Mouse (Mus musculus) MEL (cell line): Measurements from ENCODE around the gene Rcan2. TPM values are rescaled to one million over a fixed set of nuclear protein-coding genes. Genes with fewer than 3 reads are reported as not detected.

Source experiments
- DNase-seq: peaks from one replicate; pipeline ENCODE4 v3.0.0; 2011; ENCODE audit warnings: low read depth, low spot score
- H3K27ac ChIP-seq: 2 replicates; pipeline ENCODE4 v1.5.1; 2012; ENCODE audit warnings: low read depth, mild to moderate bottlenecking, control low read depth, low read length, moderate library complexity; ENCODE audit not compliant: control insufficient read depth
- H3K27me3 ChIP-seq, 2 experiments: fragments of 150-350 bp in 1 of 2; sonication (generic) in 1 of 2; 2 replicates each; pipeline ENCODE4 v1.6.1; 2012; ENCODE audit warnings: low read length in 2 of 2, mild to moderate bottlenecking in 2 of 2, improper control_type of control experiment in 1 of 2, moderate library complexity in 1 of 2; ENCODE audit not compliant: insufficient read depth in 2 of 2, control insufficient read depth in 1 of 2
- H3K36me3 ChIP-seq, 2 experiments: 2 replicates each; pipeline ENCODE4 v1.6.1; 2012 to 2014; ENCODE audit warnings: low read length in 2 of 2, improper control_type of control experiment in 1 of 2, inconsistent platforms in 1 of 2, mild to moderate bottlenecking in 1 of 2; ENCODE audit not compliant: insufficient read depth in 2 of 2, control insufficient read depth in 1 of 2
- H3K4me1 ChIP-seq, 2 experiments: fragments of 150-350 bp in 1 of 2; sonication (generic) in 1 of 2; 2 replicates each; pipeline ENCODE4 v1.6.1; 2012; ENCODE audit warnings: low read length in 2 of 2, improper control_type of control experiment in 1 of 2, mild to moderate bottlenecking in 1 of 2; ENCODE audit not compliant: insufficient read depth in 2 of 2, control insufficient read depth in 1 of 2
- H3K4me3 ChIP-seq, 2 experiments: fragments of 150-350 bp in 1 of 2; sonication (generic) in 1 of 2; 2 replicates each; pipeline ENCODE4 v1.5.1; 2012; ENCODE audit warnings: low read depth in 2 of 2, low read length in 2 of 2, mild to moderate bottlenecking in 2 of 2, moderate library complexity in 2 of 2, control low read depth in 1 of 2, improper control_type of control experiment in 1 of 2; ENCODE audit not compliant: control insufficient read depth in 1 of 2, insufficient read depth in 1 of 2
- H3K79me2 ChIP-seq: 2 replicates; pipeline ENCODE4 v1.6.1; 2012; ENCODE audit warnings: mild to moderate bottlenecking, low read length, moderate library complexity; ENCODE audit not compliant: control insufficient read depth, poor library complexity, insufficient read depth
- H3K9ac ChIP-seq: 2 replicates; pipeline ENCODE4 v1.6.1; 2012; ENCODE audit warnings: low read depth, mild to moderate bottlenecking, control low read depth, low read length, moderate library complexity; ENCODE audit not compliant: control insufficient read depth, poor library complexity, severe bottlenecking
- H3K9me3 ChIP-seq: fragments of 150-350 bp; sonication (generic); replicated peaks from 2 replicates; pipeline ENCODE4 v1.6.1; 2012; ENCODE audit warnings: mild to moderate bottlenecking, low read length, improper control_type of control experiment, moderate library complexity; ENCODE audit not compliant: insufficient read depth
- BHLHE40 ChIP-seq: IDR thresholded peaks from 2 replicates; pipeline ENCODE4 v1.6.1; 2012; ENCODE audit warnings: low read depth, mild to moderate bottlenecking, inconsistent platforms, low read length, improper control_type of control experiment, borderline replicate concordance
- CTCF ChIP-seq, 3 experiments: IDR thresholded peaks in 2 of 3; conservative IDR thresholded peaks in 1 of 3; 2 replicates each; pipeline ENCODE4 v1.5.1; 2011 to 2012; ENCODE audit warnings: low read length in 3 of 3, low read depth in 2 of 3, mild to moderate bottlenecking in 2 of 3, improper control_type of control experiment in 1 of 3, inconsistent platforms in 1 of 3, mixed read lengths in 1 of 3, moderate library complexity in 1 of 3; ENCODE audit not compliant: control insufficient read depth in 1 of 3, insufficient read depth in 1 of 3, poor library complexity in 1 of 3, severe bottlenecking in 1 of 3
- EP300 ChIP-seq, 2 experiments: IDR thresholded peaks; 2 replicates each; pipeline ENCODE4 v1.6.1; 2011; ENCODE audit warnings: improper control_type of control experiment in 2 of 2, low read length in 2 of 2, low read depth in 1 of 2, mild to moderate bottlenecking in 1 of 2
- ETS1 ChIP-seq: IDR thresholded peaks from 2 replicates; pipeline ENCODE4 v1.6.1; 2012; ENCODE audit warnings: low read depth, mild to moderate bottlenecking, inconsistent platforms, low read length, improper control_type of control experiment, moderate library complexity
- KAT2A ChIP-seq: conservative IDR thresholded peaks from 2 replicates; pipeline ENCODE4 v1.6.1; 2012; ENCODE audit warnings: low read depth, low read length, improper control_type of control experiment, inconsistent platforms
- MAFK ChIP-seq: IDR thresholded peaks from 2 replicates; pipeline ENCODE4 v1.6.1; 2011; ENCODE audit warnings: low read depth, mild to moderate bottlenecking, low read length, improper control_type of control experiment, borderline replicate concordance
- MAX ChIP-seq: IDR thresholded peaks from 2 replicates; pipeline ENCODE4 v1.6.1; 2011; ENCODE audit warnings: low read length, improper control_type of control experiment
- MXI1 ChIP-seq: IDR thresholded peaks from 2 replicates; pipeline ENCODE4 v1.6.1; 2011; ENCODE audit warnings: mild to moderate bottlenecking, low read depth, low read length, improper control_type of control experiment
- MYC ChIP-seq: IDR thresholded peaks from 2 replicates; pipeline ENCODE4 v1.6.1; 2011; ENCODE audit warnings: low read depth, mild to moderate bottlenecking, low read length, improper control_type of control experiment, moderate library complexity
- NELFE ChIP-seq: IDR thresholded peaks from 2 replicates; pipeline ENCODE4 v1.6.1; 2011; ENCODE audit warnings: low read depth, low read length, improper control_type of control experiment
- POLR2AphosphoS2 ChIP-seq: IDR thresholded peaks from 2 replicates; pipeline ENCODE4 v1.6.1; 2011; ENCODE audit warnings: low read length, improper control_type of control experiment
- POLR2AphosphoS5 ChIP-seq: IDR thresholded peaks from 2 replicates; pipeline ENCODE4 v1.6.1; 2012; ENCODE audit warnings: low read depth, borderline replicate concordance, mild to moderate bottlenecking, inconsistent platforms, low read length, moderate library complexity, mixed read lengths
- SIN3A ChIP-seq: IDR thresholded peaks from 2 replicates; pipeline ENCODE4 v1.6.1; 2012; ENCODE audit warnings: low read length, improper control_type of control experiment, inconsistent platforms
- SMC3 ChIP-seq: IDR thresholded peaks from 2 replicates; pipeline ENCODE4 v1.6.1; 2011; ENCODE audit warnings: low read depth, low read length, improper control_type of control experiment
- TAL1 ChIP-seq: IDR thresholded peaks from 2 replicates; pipeline ENCODE4 v1.6.1; 2012; ENCODE audit warnings: mild to moderate bottlenecking, inconsistent platforms, low read length, moderate library complexity, mixed read lengths
- TCF12 ChIP-seq: IDR thresholded peaks from 2 replicates; pipeline ENCODE4 v1.6.1; 2014; ENCODE audit warnings: low read depth, mild to moderate bottlenecking, inconsistent platforms, low read length, improper control_type of control experiment, moderate library complexity
- UBTF ChIP-seq: IDR thresholded peaks from 2 replicates; pipeline ENCODE4 v1.6.1; 2012; ENCODE audit warnings: low read depth, mild to moderate bottlenecking, inconsistent platforms, low read length, improper control_type of control experiment, moderate library complexity, borderline replicate concordance; ENCODE audit not compliant: insufficient read depth
- USF1 ChIP-seq: IDR thresholded peaks from 2 replicates; pipeline ENCODE4 v1.6.1; 2014; ENCODE audit warnings: low read depth, mild to moderate bottlenecking, inconsistent platforms, low read length, improper control_type of control experiment, moderate library complexity
- ZMIZ1 ChIP-seq: IDR thresholded peaks from 2 replicates; pipeline ENCODE4 v1.6.1; 2012; ENCODE audit warnings: low read depth, mild to moderate bottlenecking, inconsistent platforms, low read length, improper control_type of control experiment, moderate library complexity
- polyA plus RNA-seq, 2 experiments: library from polyadenylated mRNA; stranded (reverse) in 1 of 2; unstranded in 1 of 2; fragments of >175 nt in 1 of 2; fragments of >200 nt in 1 of 2; gene quantifications; 2 replicates each; pipeline versions ENCODE4 v1.2.1 to v1.2.4; 2012; ENCODE audit warnings: low replicate concordance in 2 of 2, low read depth in 1 of 2; ENCODE audit not compliant: insufficient read length in 2 of 2, insufficient read depth in 1 of 2, missing spikeins in 1 of 2
- total RNA-seq: library from RNA; depleted of rRNA; stranded (reverse); fragments of 300-350 nt; gene quantifications from 2 replicates; pipeline ENCODE4 v1.2.3, GENCODE M21; 2012

Gene Rcan2
- total and polyA plus RNA-seq, 3 experiments = 0.52 TPM; not detected in 2

- 0 out of 2 replicates have a peak, but pooled peaks cover 2% of the 10 kb centered on the region for H3K79me2 ChIP-seq
- peaks cover 12 to 20% of the 10 kb centered on the region in 2 experiments for H3K4me1 ChIP-seq
- H3K27ac ChIP-seq = peak overlapping the region; percentile 47
- H3K36me3 ChIP-seq = peaks cover 0 to 9% of the 10 kb centered on the region in 2 experiments; a peak in 2 of 4 replicates
- no peak for DNase-seq
- no peak for TF ChIP-seq USF1
- no peak for TF ChIP-seq POLR2AphosphoS2
- no peak for TF ChIP-seq ETS1
- TF ChIP-seq TAL1 = no peak; the same call in 1 of the 2 replicates
- TF ChIP-seq BHLHE40 = peak; percentile 27; the same call in 1 of the 2 replicates
- peak; percentile 69 for TF ChIP-seq MAX
- TF ChIP-seq MAFK = no peak
- no peak for TF ChIP-seq NELFE
- 0 out of 2 replicates have a peak, but pooled peaks have one; percentile 20 for TF ChIP-seq TCF12
- TF ChIP-seq MYC = peak; percentile 62; the same call in 1 of the 2 replicates
- TF ChIP-seq CTCF (IDR thresholded peaks at IDR 0.05 in 2 of 3, conservative IDR thresholded peaks at IDR 0.05 in 1 of 3; ENCODE audit: control insufficient read depth in 1 of 3, insufficient read depth in 1 of 3, low read depth in 2 of 3, low read length in 3 of 3, poor library complexity in 1 of 3, severe bottlenecking in 1 of 3) = no peak
- no peak for TF ChIP-seq ZMIZ1
- no peak for TF ChIP-seq POLR2AphosphoS5
- TF ChIP-seq MXI1 = peak; percentile 73
- H3K4me3 ChIP-seq = peak overlapping the region in 1 of 2 experiments; percentile 100; a peak in 2 of 4 replicates
- no peaks in the 10 kb centered on the region for H3K27me3 ChIP-seq
- H3K9me3 ChIP-seq = no peaks in the 10 kb centered on the region
- H3K9ac ChIP-seq = peak overlapping the region; percentile 7
These were observed 276.1 kb downstream of the Rcan2 start for GRCm38 (mm10) chr17:44077146-44077842.

DNA sequence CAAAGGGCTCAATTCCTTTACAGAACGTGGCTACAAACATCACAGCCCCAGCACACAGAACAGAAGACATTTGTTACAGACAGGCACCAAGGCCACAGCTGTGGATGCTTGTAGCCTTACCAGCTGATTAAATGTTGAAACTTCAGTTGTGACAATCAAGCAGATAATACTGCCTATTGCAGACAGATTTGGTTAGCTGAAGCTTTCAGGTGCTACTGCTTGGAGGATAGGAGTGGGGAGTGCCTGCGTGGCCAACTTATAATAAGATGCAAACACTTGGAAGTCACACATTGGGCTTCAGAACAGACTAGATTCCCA, 276.7 kb downstream of the Rcan2 start:
- peak; percentile 53 for DNase-seq
- Histone ChIP-seq H3K27ac (peak overlapping the region; percentile 47), H3K79me2 (0 out of 2 replicates have a peak, but pooled peaks cover 2% of the 10 kb centered on the region), H3K4me3 (peak overlapping the region in 1 of 2 experiments; percentile 100; a peak in 2 of 4 replicates), H3K27me3 (no peaks in the 10 kb centered on the region), H3K9ac (peak overlapping the region; percentile 6; the same call in 1 of the 2 replicates), H3K36me3 (peaks cover 0 to 9% of the 10 kb centered on the region in 2 experiments; a peak in 3 of 4 replicates), H3K9me3 (no peaks in the 10 kb centered on the region), H3K4me1 (peaks cover 13 to 20% of the 10 kb centered on the region in 2 experiments)
- TF ChIP-seq SMC3 = no peak
- 0 out of 2 replicates have a peak, but pooled peaks have one; percentile 4 for TF ChIP-seq TCF12
- peak; percentile 1 to 23; a peak in 2 of 4 replicates for TF ChIP-seq EP300 (IDR thresholded peaks at IDR 0.05; ENCODE audit: low read depth in 1 of 2, low read length in 2 of 2)
- TF ChIP-seq SIN3A = peak; percentile 62
- no peak for TF ChIP-seq KAT2A
- peak; percentile 87 for TF ChIP-seq ETS1
- TF ChIP-seq CTCF (IDR thresholded peaks at IDR 0.05 in 2 of 3, conservative IDR thresholded peaks at IDR 0.05 in 1 of 3; ENCODE audit: control insufficient read depth in 1 of 3, insufficient read depth in 1 of 3, low read depth in 2 of 3, low read length in 3 of 3, poor library complexity in 1 of 3, severe bottlenecking in 1 of 3) = no peak
- no peak for TF ChIP-seq UBTF
